Mouse (Mus musculus): ENCODE data around the gene Klhl33. TPM values are rescaled to one million over a fixed set of nuclear protein-coding genes. Genes with fewer than 3 reads are reported as not detected.
"Not testable (repeated sequence)": the region's sequence is repeated elsewhere in the genome, so short reads cannot be mapped to it uniquely, and the experiment has no call there.

Klhl33 gene
- polyA plus RNA-seq, 1 experiment from 2014 or later = 0.76 TPM

DNA sequence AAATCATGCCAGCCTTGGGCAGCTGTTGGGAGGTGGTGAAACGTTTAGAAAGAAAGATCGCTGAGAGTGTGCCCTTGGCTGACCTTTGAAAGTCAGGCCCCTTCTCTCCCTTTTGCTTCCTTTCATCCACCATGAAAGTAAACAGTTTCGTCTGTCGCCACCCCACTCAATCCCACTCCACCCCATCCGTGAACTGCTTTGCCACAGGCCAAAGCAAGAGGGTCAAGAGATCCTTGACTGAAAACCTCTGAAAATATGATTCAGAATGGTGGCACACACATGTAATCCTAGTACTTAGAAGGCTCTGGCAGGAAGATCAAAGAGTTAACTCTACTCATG, 26.5 kb downstream of the Klhl33 start:
- no peaks in the 10 kb centered on the region for H3K27me3 ChIP-seq (ENCODE audit: control insufficient read depth, insufficient read depth, low read length)
- no peak for DNase-seq
- 0 out of 2 replicates have a peak, but pooled peaks have one; percentile 9 for ATAC-seq (ENCODE audit: low FRiP score, low TSS enrichment)
- peaks cover 3% of the 10 kb centered on the region; the same call in 1 of the 2 replicates for H3K4me1 ChIP-seq (ENCODE audit: control insufficient read depth, insufficient read depth, low read length)
- H3K9me3 ChIP-seq (ENCODE audit: control insufficient read depth, low read length) = no peaks in the 10 kb centered on the region
- 28% methylated on average over 5 of the region's 5 CpGs for WGBS
- H3K4me3 ChIP-seq (replicated peaks; ENCODE audit: low read depth, low read length) = peak overlapping the region; percentile 49
- peak overlapping the region; percentile 55 for H3K9ac ChIP-seq (replicated peaks; ENCODE audit: low read length)
- no peaks in the 10 kb centered on the region for H3K36me3 ChIP-seq (ENCODE audit: control insufficient read depth, insufficient read depth, low read length)
- H3K4me2 ChIP-seq (ENCODE audit: low read length) = peak overlapping the region; percentile 73
- H3K27ac ChIP-seq (replicated peaks; ENCODE audit: low read depth, low read length) = no peak overlapping the region

GRCm38 (mm10) chr14:50869889-50870804, 27.2 kb downstream of the Klhl33 start, which contains the start of gene Tep1:
TSS of gene Tep1 (minus strand) at chr14:50870560.
- no peaks in the 10 kb centered on the region for H3K36me3 ChIP-seq (ENCODE audit: control insufficient read depth, insufficient read depth, low read length)
- no peaks in the 10 kb centered on the region for H3K27me3 ChIP-seq (ENCODE audit: control insufficient read depth, insufficient read depth, low read length)
- H3K27ac ChIP-seq (replicated peaks; ENCODE audit: low read depth, low read length) = peak within 1 kb of the TSS; percentile 15; the same call in 1 of the 2 replicates
- DNase-seq (peak; percentile 77), ATAC-seq (ENCODE audit: low FRiP score, low TSS enrichment) (peak; percentile 86)
- peak within 1 kb of the TSS; percentile 55 for H3K9ac ChIP-seq (replicated peaks; ENCODE audit: low read length)
- H3K9me3 ChIP-seq (ENCODE audit: control insufficient read depth, low read length) = no peaks in the 10 kb centered on the region
- peaks cover 3% of the 10 kb centered on the region; the same call in 1 of the 2 replicates for H3K4me1 ChIP-seq (ENCODE audit: control insufficient read depth, insufficient read depth, low read length)
- H3K4me3 ChIP-seq (replicated peaks; ENCODE audit: low read depth, low read length) = peak within 1 kb of the TSS; percentile 49
- H3K4me2 ChIP-seq (ENCODE audit: low read length) = peak within 1 kb of the TSS; percentile 73
- 7% methylated on average over 32 of the region's 32 CpGs for WGBS

DNA sequence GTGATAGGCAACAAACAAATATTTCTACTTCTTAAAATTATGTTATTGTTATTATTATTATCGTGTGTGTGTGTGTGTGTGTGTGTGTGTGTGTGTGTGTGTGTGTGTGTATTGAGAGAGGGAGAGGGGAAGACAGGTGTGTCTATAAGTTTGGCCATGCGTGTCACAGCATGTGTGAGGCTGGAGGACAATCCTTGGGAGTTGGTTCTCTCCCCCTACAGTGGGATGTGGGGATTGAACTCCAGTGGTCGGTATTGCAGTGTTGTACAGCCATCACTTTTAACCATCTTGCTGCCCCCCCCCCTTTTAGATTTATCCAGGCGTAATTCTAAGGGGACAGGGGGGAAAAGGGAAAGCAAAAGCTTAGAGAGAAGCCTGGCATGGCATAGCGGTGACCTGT, 28.7 kb downstream of the Klhl33 start:
- Histone ChIP-seq H3K4me3 (replicated peaks; ENCODE audit: low read depth, low read length) (no peak overlapping the region), H3K9me3 (ENCODE audit: control insufficient read depth, low read length) (no peaks in the 10 kb centered on the region), H3K36me3 (ENCODE audit: control insufficient read depth, insufficient read depth, low read length) (no peaks in the 10 kb centered on the region), H3K9ac (replicated peaks; ENCODE audit: low read length) (no peak overlapping the region), H3K4me2 (ENCODE audit: low read length) (no peak overlapping the region), H3K27ac (replicated peaks; ENCODE audit: low read depth, low read length) (no peak overlapping the region), H3K4me1 (ENCODE audit: control insufficient read depth, insufficient read depth, low read length) (peaks cover 3% of the 10 kb centered on the region; the same call in 1 of the 2 replicates), H3K27me3 (ENCODE audit: control insufficient read depth, insufficient read depth, low read length) (no peaks in the 10 kb centered on the region)
- DNase-seq (no peak), ATAC-seq (ENCODE audit: low FRiP score, low TSS enrichment) (no peak)
- WGBS = 89% methylated on average over 5 of the region's 5 CpGs

- no peak overlapping the region for H3K4me2 ChIP-seq (ENCODE audit: low read length)
- H3K4me3 ChIP-seq (replicated peaks; ENCODE audit: low read depth, low read length) = no peak overlapping the region
- H3K27ac ChIP-seq (replicated peaks; ENCODE audit: low read depth, low read length) = no peak overlapping the region
- WGBS = 78% methylated on average over 4 of the region's 4 CpGs
- DNase-seq (no peak), ATAC-seq (ENCODE audit: low FRiP score, low TSS enrichment) (no peak)
- no peaks in the 10 kb centered on the region for H3K27me3 ChIP-seq (ENCODE audit: control insufficient read depth, insufficient read depth, low read length)
- H3K9ac ChIP-seq (replicated peaks; ENCODE audit: low read length) = no peak overlapping the region
- H3K9me3 ChIP-seq (ENCODE audit: control insufficient read depth, low read length) = no peaks in the 10 kb centered on the region
- H3K36me3 ChIP-seq (ENCODE audit: control insufficient read depth, insufficient read depth, low read length) = no peaks in the 10 kb centered on the region
- peaks cover 3% of the 10 kb centered on the region; the same call in 1 of the 2 replicates for H3K4me1 ChIP-seq (ENCODE audit: control insufficient read depth, insufficient read depth, low read length)
Observed at GRCm38 (mm10) chr14:50868211-50868610, 29.1 kb downstream of the Klhl33 start.

DNA sequence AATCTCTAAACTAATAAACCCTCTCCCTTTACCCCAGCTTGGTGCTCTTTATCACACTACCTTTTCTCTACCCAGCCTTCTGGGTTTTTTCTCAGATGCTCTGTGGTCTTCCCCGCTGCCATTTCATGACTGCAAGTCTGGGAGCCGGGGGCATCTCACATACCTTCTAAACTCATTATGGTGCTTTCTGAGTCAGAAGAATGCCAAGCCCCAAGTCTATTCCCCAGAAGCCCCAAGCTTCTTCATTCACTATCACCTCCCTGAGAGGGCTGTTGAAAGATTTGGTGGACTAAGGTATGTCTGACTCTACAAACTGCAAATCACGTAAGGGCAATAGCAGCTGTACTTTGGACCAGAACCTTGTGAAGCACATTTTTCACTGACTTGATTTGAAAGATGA, 30.3 kb downstream of the Klhl33 start:
- H3K4me3 ChIP-seq (replicated peaks; ENCODE audit: low read depth, low read length) = no peak overlapping the region
- H3K27me3 ChIP-seq (ENCODE audit: control insufficient read depth, insufficient read depth, low read length) = no peaks in the 10 kb centered on the region
- peaks cover 3% of the 10 kb centered on the region; the same call in 1 of the 2 replicates for H3K4me1 ChIP-seq (ENCODE audit: control insufficient read depth, insufficient read depth, low read length)
- H3K9me3 ChIP-seq (ENCODE audit: control insufficient read depth, low read length) = no peaks in the 10 kb centered on the region
- DNase-seq (no peak), ATAC-seq (ENCODE audit: low FRiP score, low TSS enrichment) (no peak)
- no peak overlapping the region for H3K27ac ChIP-seq (replicated peaks; ENCODE audit: low read depth, low read length)
- 91% methylated on average over 3 of the region's 3 CpGs for WGBS
- no peaks in the 10 kb centered on the region for H3K36me3 ChIP-seq (ENCODE audit: control insufficient read depth, insufficient read depth, low read length)
- no peak overlapping the region for H3K9ac ChIP-seq (replicated peaks; ENCODE audit: low read length)
- no peak overlapping the region for H3K4me2 ChIP-seq (ENCODE audit: low read length)

DNA sequence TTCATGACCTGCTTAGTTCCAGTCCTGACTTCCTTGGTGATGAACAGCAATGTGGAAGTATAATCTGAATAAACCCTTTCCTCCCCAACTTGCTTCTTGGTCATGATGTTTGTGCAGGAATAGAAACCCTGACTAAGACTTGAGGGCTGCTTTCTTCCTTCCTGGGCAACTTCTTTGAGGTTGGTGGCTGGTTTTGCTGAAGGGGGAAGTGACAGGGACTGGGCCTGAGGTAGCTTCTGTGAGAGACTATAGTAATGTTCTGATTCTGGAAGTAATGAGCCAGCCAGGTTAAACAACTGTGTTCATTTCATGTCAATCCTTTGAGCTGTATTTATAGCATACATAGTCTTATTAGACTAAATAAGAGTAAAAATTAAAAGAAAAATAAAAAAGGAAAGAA, 32.3 kb downstream of the Klhl33 start:
- ATAC-seq (ENCODE audit: low FRiP score, low TSS enrichment); H3K9me3 ChIP-seq (ENCODE audit: control insufficient read depth, low read length); DNase-seq; H3K9ac ChIP-seq (replicated peaks; ENCODE audit: low read length); H3K4me2 ChIP-seq (ENCODE audit: low read length); H3K27me3 ChIP-seq (ENCODE audit: control insufficient read depth, insufficient read depth, low read length); H3K4me3 ChIP-seq (replicated peaks; ENCODE audit: low read depth, low read length); H3K4me1 ChIP-seq (ENCODE audit: control insufficient read depth, insufficient read depth, low read length); H3K36me3 ChIP-seq (ENCODE audit: control insufficient read depth, insufficient read depth, low read length); H3K27ac ChIP-seq (replicated peaks; ENCODE audit: low read depth, low read length): not testable (repeated sequence)

GRCm38 (mm10) chr14:50862641-50863040, 34.7 kb downstream of the Klhl33 start:
- Histone ChIP-seq H3K27me3 (ENCODE audit: control insufficient read depth, insufficient read depth, low read length) (no peaks in the 10 kb centered on the region), H3K4me1 (ENCODE audit: control insufficient read depth, insufficient read depth, low read length) (no peaks in the 10 kb centered on the region), H3K27ac (replicated peaks; ENCODE audit: low read depth, low read length) (no peak overlapping the region), H3K4me2 (ENCODE audit: low read length) (no peak overlapping the region), H3K36me3 (ENCODE audit: control insufficient read depth, insufficient read depth, low read length) (no peaks in the 10 kb centered on the region), H3K9ac (replicated peaks; ENCODE audit: low read length) (no peak overlapping the region), H3K9me3 (ENCODE audit: control insufficient read depth, low read length) (no peaks in the 10 kb centered on the region), H3K4me3 (replicated peaks; ENCODE audit: low read depth, low read length) (no peak overlapping the region)
- no peak for ATAC-seq (ENCODE audit: low FRiP score, low TSS enrichment)
- no peak for DNase-seq
- 97% methylated on average over 10 of the region's 10 CpGs for WGBS

GRCm38 (mm10) chr14:50855788-50856187, 41.5 kb downstream of the Klhl33 start:
- H3K36me3 ChIP-seq (ENCODE audit: control insufficient read depth, insufficient read depth, low read length) = 0 out of 2 replicates have a peak, but pooled peaks cover 3% of the 10 kb centered on the region
- H3K9me3 ChIP-seq (ENCODE audit: control insufficient read depth, low read length) = no peaks in the 10 kb centered on the region
- H3K4me2 ChIP-seq (ENCODE audit: low read length) = no peak overlapping the region
- no peak for ATAC-seq (ENCODE audit: low FRiP score, low TSS enrichment)
- H3K27me3 ChIP-seq (ENCODE audit: control insufficient read depth, insufficient read depth, low read length) = no peaks in the 10 kb centered on the region
- DNase-seq = no peak
- WGBS = 86% methylated on average over 5 of the region's 5 CpGs
- no peaks in the 10 kb centered on the region for H3K4me1 ChIP-seq (ENCODE audit: control insufficient read depth, insufficient read depth, low read length)
- no peak overlapping the region for H3K27ac ChIP-seq (replicated peaks; ENCODE audit: low read depth, low read length)
- no peak overlapping the region for H3K4me3 ChIP-seq (replicated peaks; ENCODE audit: low read depth, low read length)
- no peak overlapping the region for H3K9ac ChIP-seq (replicated peaks; ENCODE audit: low read length)
